Mouse (Mus musculus): ENCODE results near the gene Fahd1.

The Fahd1 gene

DNA sequence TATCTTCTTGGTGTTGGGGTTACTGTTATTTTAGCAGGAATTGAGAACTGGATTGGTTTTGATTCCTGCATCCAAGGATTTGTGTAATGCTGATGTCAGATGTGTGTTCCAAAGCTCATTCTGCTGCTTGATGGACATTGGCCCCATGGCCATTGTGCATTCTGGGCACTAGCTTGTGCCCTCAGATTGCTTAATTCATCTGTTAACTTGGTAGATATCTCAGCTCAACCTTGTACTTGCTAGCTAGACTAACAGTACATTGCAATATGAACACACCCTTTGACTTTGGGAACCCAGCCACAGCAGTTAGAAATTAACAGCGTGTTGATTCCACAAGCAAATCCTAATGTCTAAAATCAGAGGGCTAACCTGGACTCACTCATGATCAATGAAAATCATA, 2.8 kb downstream of the Fahd1 start:
- DNase-seq (ENCODE audit: low spot score) = no peak

GRCm38 (mm10) chr17:24844525-24844924, 5.6 kb downstream of the Fahd1 start:
- no peak for DNase-seq (ENCODE audit: low spot score)

DNA sequence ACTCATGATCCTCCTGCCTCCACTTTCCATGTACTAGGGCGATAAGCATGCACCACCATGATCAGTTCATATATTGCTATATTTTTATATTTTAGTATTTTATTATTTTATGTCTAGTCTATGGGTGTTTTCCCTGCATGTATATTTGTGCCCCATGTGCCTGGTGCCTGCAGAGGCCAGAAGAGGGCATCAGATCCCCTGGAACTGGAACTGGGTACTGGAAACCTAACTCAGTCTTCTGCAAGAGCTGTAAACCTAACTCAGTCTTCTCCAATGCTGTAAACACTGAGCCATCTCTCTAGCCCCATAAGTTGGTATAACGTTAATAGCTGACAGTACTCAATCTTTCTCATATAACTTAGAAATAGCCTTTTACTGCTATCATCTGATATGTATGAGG, 7.5 kb downstream of the Fahd1 start:
- no peak for DNase-seq (ENCODE audit: low spot score)

- no peak for DNase-seq (ENCODE audit: low spot score)
Measured at GRCm38 (mm10) chr17:24841133-24841532, 9.0 kb downstream of the Fahd1 start.

GRCm38 (mm10) chr17:24840341-24840740, 9.8 kb downstream of the Fahd1 start:
- DNase-seq (ENCODE audit: low spot score) = no peak

DNA sequence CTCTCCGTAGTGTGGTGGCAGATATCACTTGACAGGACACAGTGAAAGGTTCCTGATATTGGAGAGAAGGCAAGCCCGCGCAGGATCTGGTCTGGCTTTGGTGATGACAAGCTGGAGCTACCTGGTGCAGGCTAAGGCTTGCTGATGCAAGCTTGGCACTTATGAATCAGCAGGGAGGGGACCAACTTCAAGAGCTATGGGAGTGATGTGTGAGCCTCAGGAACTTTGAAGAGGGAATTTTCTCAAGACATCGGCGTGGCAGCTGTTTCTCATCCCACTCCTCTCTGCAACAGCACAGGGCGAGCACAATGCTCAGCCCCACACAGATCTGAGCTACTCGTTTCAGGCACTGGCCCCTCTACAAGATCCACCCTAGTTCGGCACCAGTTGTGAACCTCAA, 10.3 kb downstream of the Fahd1 start, which contains the start of gene Hagh:
Hagh (plus strand) TSS at position 302 of the 400 bp plus-strand sequence.
- no peak for DNase-seq (ENCODE audit: low spot score)

DNA sequence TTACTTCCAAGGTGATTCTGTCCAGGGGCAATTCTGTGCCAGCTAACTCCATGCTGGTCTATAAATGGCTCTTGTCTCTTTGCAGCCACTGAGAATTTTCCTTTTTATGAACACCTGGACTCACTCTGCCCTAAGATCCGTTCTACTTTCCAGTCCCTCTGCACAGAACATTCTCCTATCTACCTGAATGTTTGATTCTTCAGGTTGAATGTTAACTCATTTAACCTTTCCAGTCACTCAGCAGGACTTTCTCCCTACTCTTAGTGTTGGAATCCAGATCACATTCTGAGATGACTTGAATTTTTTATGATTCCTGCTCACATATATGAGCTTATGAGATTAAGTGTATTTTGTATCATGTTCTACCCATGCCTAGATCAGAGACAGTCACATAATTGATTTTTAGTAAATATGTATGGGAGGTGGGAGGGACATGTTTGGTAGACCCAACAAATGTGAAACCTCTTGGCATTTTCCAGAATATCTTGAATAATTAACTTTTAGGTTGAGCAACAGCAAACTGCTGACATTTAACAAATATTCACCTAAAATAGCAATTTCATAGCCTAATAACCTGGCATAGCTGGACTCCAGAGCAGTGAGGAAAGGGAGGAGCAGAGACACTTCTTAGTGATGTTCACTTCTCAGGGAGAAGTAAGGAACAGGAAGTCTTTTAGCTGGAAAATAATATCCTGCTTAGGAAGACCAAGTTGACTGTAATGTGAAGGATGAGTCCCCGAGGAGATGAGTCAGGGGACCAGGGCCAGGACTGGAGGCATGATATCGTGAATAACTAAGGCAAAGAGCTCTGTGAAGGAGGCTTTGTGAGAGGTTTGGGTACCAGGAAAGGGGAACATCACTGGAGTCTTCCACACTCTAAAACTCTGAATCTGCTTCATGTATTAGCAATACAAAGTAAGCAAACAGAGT, 28.5 kb downstream of the Fahd1 start:
- DNase-seq (ENCODE audit: low spot score) = no peak

DNA sequence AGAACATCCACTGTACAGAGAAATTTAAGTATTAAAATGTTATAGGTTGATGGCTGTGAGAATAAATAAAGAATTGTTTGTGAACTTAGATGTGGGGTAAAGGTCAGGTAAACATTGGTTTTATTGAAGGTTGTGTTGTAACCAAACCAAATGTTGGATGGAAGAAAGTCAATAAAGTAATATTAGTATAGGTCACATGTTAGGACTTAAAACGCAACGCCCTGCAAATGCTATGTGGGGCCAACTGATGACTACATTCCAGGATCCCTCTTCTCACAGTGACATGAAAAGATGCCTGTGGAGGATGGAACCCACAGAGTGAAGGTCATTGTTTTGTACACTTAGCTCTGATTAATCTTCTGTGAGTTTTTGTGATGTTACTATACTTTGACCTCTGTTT, 30.7 kb downstream of the Fahd1 start:
- no peak for DNase-seq (ENCODE audit: low spot score)

DNA sequence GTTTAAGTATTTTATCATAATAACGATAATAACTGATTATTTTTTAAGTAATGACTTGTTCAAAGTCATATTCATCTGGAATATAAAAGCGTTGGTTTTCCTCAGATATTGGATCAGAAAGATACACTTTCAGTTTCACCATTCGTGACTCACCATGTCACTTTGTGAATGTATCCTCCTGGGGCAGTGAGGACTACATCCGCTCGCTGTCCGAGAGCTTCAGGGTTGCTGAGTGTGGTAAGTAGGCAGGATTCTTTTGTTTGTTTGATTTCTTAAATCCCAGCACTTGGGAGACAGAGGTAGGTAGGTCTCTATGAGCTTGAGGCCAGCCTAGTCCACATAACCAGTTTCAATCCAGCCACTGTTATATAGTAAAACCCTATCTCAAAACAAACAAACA, 32.0 kb downstream of the Fahd1 start:
- DNase-seq (ENCODE audit: low spot score) = no peak

DNA sequence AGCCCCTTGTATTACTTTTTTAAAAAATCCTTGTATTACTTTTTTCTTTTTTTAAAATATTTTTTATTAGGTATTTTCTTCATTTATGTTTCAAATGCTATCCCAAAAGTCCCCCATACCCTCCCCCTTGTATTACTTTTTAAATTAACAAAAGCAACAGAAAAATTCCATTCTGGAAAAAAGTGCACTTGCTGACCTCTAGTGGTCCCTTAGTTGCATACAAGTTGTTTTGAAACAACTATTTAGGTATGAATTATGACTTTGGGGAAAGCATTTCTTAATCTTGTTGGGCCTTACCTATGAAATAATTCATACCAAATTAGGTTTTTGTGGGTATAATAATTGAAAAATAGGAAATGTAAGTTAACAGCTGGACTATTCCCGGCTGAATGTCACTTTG, 32.7 kb downstream of the Fahd1 start:
- no peak for DNase-seq (ENCODE audit: low spot score)

- DNase-seq (ENCODE audit: low spot score) = no peak
Measured at GRCm38 (mm10) chr17:24815256-24815655, 34.9 kb downstream of the Fahd1 start.

- no peak for DNase-seq (ENCODE audit: low spot score)
Measured at GRCm38 (mm10) chr17:24812215-24812614, 37.9 kb downstream of the Fahd1 start.

- no peak for DNase-seq (ENCODE audit: low spot score)
Measured at GRCm38 (mm10) chr17:24811211-24811610, 39.0 kb downstream of the Fahd1 start.

DNA sequence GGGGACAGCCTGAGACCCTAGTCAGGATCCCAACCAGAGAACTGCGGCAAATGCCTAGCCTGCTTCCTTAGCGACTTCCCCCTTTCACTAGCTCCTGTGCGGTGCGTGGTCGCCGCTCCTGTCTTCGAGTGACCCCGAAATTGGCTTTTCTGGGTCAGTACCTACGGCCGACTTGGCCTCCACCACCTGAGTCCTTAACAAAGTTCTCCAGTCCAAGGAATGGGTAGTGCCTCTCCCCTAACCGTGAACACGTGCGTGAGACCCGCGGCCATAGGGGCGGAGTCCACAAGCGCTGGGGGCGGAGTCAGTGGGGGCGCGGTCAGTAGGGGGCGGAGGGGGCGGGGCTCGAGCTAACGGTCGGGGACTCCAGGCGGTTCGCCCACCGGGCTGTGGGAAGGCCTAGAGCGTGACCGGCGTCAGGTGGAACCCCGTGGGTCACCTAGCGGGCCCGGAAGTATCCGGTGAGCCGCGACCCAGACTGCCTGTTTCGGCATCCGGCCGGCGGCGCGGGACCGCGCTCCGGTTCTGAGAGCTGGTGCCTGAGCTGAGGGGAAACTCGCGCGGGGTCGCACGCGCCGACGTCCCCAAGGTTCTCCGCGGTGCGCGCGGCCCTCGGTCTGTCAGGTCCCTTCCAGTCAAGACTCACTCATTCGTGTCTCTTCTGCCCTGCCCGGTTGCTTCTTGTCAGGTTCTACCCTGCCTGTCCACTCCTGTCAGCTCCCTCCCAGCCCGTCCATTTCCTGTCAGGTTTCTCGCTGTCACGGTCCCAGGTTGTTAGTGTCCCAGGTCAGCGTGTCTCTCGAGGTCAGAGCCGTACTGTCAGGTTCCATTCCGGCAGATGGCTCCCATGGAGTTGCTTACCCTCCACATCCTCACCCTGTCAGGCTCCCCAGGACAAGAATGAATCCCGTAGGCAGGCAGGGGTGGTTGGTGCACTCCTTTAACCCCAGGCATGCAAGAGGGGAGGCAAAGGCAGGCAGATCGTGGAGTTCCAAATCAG, 45.9 kb downstream of the Fahd1 start, which contains the start of gene Meiob:
Meiob (plus strand) TSS at position 338 of the 1,000 bp plus-strand sequence.
- DNase-seq (ENCODE audit: low spot score) = peak; percentile 90

GRCm38 (mm10) chr17:24800524-24800923, 49.6 kb downstream of the Fahd1 start:
- DNase-seq (ENCODE audit: low spot score) = no peak

DNA sequence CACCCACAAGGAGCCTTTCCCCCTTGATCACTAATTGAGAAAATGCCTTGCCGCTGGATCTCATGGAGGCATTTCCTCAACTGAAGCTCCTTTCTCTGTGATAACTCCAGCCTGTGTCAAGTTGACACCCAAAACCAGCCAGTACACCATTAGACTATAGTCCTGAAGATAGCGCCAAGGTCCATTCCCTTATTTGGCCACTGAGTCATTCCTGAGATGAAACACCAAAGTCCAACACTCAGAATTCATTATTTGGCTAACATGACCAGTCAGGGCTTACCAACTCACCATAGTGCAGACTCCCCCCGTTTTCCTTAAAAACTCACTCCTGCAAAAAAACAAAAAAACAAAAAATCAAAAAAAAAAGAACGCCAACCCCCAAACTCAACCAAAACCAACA, 50.7 kb downstream of the Fahd1 start:
- DNase-seq (ENCODE audit: low spot score) = no peak

All from testis, postnatal 14 days (tissue).